Mouse (Mus musculus): ENCODE measurements at regions not wholly inside any gene's neighbourhood (a gene's known extent, or its start where the extent isn't known, plus 50 kb on each side); places are given as distances from the start of the nearest gene placed in this dataset.

GRCm38 (mm10) chr4:88969134-88969841, 89.3 kb upstream of the Ifne start:
- peaks cover 0 to 10% of the 10 kb centered on the region in 2 experiments for H3K4me1 ChIP-seq (replicated peaks; ENCODE audit: control insufficient read depth in 2 of 2, insufficient read depth in 2 of 2, low read length in 1 of 2)
- WGBS (ENCODE audit: insufficient replicate concordance), result 12% methylated on average over 6 of the region's 6 CpGs
- no peak overlapping the region for H3K27ac ChIP-seq
- H3K4me3 ChIP-seq (ENCODE audit: insufficient read depth in 1 of 2, low read depth in 2 of 2, low read length in 2 of 2), result no peak overlapping the region
- DNase-seq (ENCODE audit: low read depth in 3 of 3, low spot score in 3 of 3) (peak in 2 of 3 experiments; percentile 12 to 26), ATAC-seq (ENCODE audit: insufficient read depth) (peak; percentile 90)
- H3K27me3 ChIP-seq (ENCODE audit: control insufficient read depth, insufficient read depth, low read length), result no peaks in the 10 kb centered on the region
- H3K36me3 ChIP-seq (replicated peaks; ENCODE audit: control insufficient read depth, insufficient read depth, low read depth), result no peaks in the 10 kb centered on the region
- TF ChIP-seq CTCF (IDR thresholded peaks at IDR 0.05; ENCODE audit: low read depth), result no peak
- TF ChIP-seq EP300 (IDR thresholded peaks at IDR 0.05; ENCODE audit: low read depth), result peak; percentile 73
- no peak overlapping the region; the same call in 1 of the 2 replicates for H3K9ac ChIP-seq (replicated peaks)
- H3K4me2 ChIP-seq (ENCODE audit: low read depth), result peak overlapping the region; percentile 38
- H3K9me3 ChIP-seq (ENCODE audit: control insufficient read depth, low read length), result no peaks in the 10 kb centered on the region

DNA sequence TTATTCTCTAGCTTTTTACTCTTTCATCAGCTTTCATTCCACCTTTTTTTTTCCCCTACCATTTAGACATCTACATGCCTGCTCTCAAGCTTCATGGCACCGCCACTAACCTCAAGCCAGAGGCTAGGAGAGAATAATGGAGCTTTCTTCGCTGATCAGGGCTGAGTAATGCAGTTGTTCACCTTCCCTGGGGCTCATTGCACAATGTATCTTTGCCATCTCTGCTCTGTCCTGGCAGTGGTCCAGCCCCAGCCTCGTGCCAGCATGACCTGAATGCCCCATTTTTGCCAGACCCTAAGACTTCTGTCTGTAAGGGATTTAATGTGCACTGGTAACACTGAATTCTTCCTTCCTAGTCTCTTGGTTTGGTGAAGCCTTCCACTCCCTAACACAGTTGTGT, 79.6 kb upstream of the Ifne start:
- Histone ChIP-seq H3K4me1 (replicated peaks; ENCODE audit: control insufficient read depth in 2 of 2, insufficient read depth in 2 of 2, low read length in 1 of 2) (peaks cover 0 to 3% of the 10 kb centered on the region in 2 experiments; a peak in 1 of 4 replicates), H3K9me3 (ENCODE audit: control insufficient read depth, low read length) (no peaks in the 10 kb centered on the region), H3K27me3 (ENCODE audit: control insufficient read depth, insufficient read depth, low read length) (no peaks in the 10 kb centered on the region), H3K9ac (replicated peaks) (no peak overlapping the region), H3K4me3 (ENCODE audit: insufficient read depth in 1 of 2, low read depth in 2 of 2, low read length in 2 of 2) (no peak overlapping the region), H3K27ac (no peak overlapping the region), H3K4me2 (ENCODE audit: low read depth) (no peak overlapping the region), H3K36me3 (replicated peaks; ENCODE audit: control insufficient read depth, insufficient read depth, low read depth) (no peaks in the 10 kb centered on the region)
- DNase-seq (ENCODE audit: low read depth in 3 of 3, low spot score in 3 of 3), result no peak
- TF ChIP-seq CTCF (IDR thresholded peaks at IDR 0.05; ENCODE audit: low read depth) (no peak), EP300 (IDR thresholded peaks at IDR 0.05; ENCODE audit: low read depth) (no peak)
- 58% methylated on average over 3 of the region's 3 CpGs for WGBS (ENCODE audit: insufficient replicate concordance)
- ATAC-seq (ENCODE audit: insufficient read depth), result no peak

- Histone ChIP-seq H3K4me3 (ENCODE audit: insufficient read depth in 1 of 2, low read depth in 2 of 2, low read length in 2 of 2) (no peak overlapping the region), H3K36me3 (replicated peaks; ENCODE audit: control insufficient read depth, insufficient read depth, low read depth) (no peaks in the 10 kb centered on the region), H3K9me3 (ENCODE audit: control insufficient read depth, low read length) (no peaks in the 10 kb centered on the region), H3K4me2 (ENCODE audit: low read depth) (no peak overlapping the region), H3K27ac (no peak overlapping the region), H3K9ac (replicated peaks) (no peak overlapping the region), H3K27me3 (ENCODE audit: control insufficient read depth, insufficient read depth, low read length) (no peaks in the 10 kb centered on the region), H3K4me1 (replicated peaks; ENCODE audit: control insufficient read depth in 2 of 2, insufficient read depth in 2 of 2, low read length in 1 of 2) (peaks cover 0 to 3% of the 10 kb centered on the region in 2 experiments; a peak in 1 of 4 replicates)
- ATAC-seq (ENCODE audit: insufficient read depth), result no peak
- TF ChIP-seq EP300 (IDR thresholded peaks at IDR 0.05; ENCODE audit: low read depth), result no peak
- TF ChIP-seq CTCF (IDR thresholded peaks at IDR 0.05; ENCODE audit: low read depth), result no peak
- no peak for DNase-seq (ENCODE audit: low read depth in 3 of 3, low spot score in 3 of 3)
- WGBS (ENCODE audit: insufficient replicate concordance), result 23% methylated on average over 4 of the region's 4 CpGs
Measured at GRCm38 (mm10) chr4:88956605-88957004, 76.6 kb upstream of the Ifne start.

DNA sequence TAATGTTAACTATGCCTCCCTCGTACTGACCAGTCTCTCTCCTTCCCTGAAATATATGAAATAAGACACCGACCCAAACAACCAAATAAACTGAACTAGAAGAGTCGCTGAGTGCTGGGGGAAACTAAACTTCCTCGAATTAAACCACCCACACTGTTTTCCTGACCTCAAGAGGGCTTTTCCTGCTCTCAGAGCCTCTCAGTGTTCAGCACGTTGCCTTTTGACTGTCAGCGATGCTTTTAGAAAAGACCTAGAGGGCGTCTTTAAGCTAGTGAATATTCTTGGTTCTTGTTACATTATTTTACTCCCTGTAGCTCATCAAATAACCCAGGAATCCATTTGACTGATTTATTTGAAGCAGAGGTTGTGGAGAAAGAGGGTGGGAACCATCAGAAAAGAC, 76.2 kb upstream of the Ifne start:
- Histone ChIP-seq H3K27ac (no peak overlapping the region), H3K27me3 (ENCODE audit: control insufficient read depth, insufficient read depth, low read length) (no peaks in the 10 kb centered on the region), H3K4me2 (ENCODE audit: low read depth) (no peak overlapping the region), H3K9ac (replicated peaks) (no peak overlapping the region), H3K9me3 (ENCODE audit: control insufficient read depth, low read length) (no peaks in the 10 kb centered on the region), H3K4me3 (ENCODE audit: insufficient read depth in 1 of 2, low read depth in 2 of 2, low read length in 2 of 2) (no peak overlapping the region), H3K36me3 (replicated peaks; ENCODE audit: control insufficient read depth, insufficient read depth, low read depth) (no peaks in the 10 kb centered on the region), H3K4me1 (replicated peaks; ENCODE audit: control insufficient read depth in 2 of 2, insufficient read depth in 2 of 2, low read length in 1 of 2) (peaks cover 0 to 3% of the 10 kb centered on the region in 2 experiments; a peak in 1 of 4 replicates)
- DNase-seq (ENCODE audit: low read depth in 3 of 3, low spot score in 3 of 3), result no peak
- TF ChIP-seq CTCF (IDR thresholded peaks at IDR 0.05; ENCODE audit: low read depth) (no peak), EP300 (IDR thresholded peaks at IDR 0.05; ENCODE audit: low read depth) (no peak)
- WGBS (ENCODE audit: insufficient replicate concordance), result 10% methylated on average over 7 of the region's 7 CpGs
- ATAC-seq (ENCODE audit: insufficient read depth), result no peak

GRCm38 (mm10) chr4:88955571-88955970, 75.6 kb upstream of the Ifne start:
- Histone ChIP-seq H3K4me2 (ENCODE audit: low read depth) (no peak overlapping the region), H3K9ac (replicated peaks) (no peak overlapping the region), H3K4me1 (replicated peaks; ENCODE audit: control insufficient read depth in 2 of 2, insufficient read depth in 2 of 2, low read length in 1 of 2) (peaks cover 0 to 3% of the 10 kb centered on the region in 2 experiments; a peak in 1 of 4 replicates), H3K27ac (no peak overlapping the region), H3K4me3 (ENCODE audit: insufficient read depth in 1 of 2, low read depth in 2 of 2, low read length in 2 of 2) (no peak overlapping the region), H3K36me3 (replicated peaks; ENCODE audit: control insufficient read depth, insufficient read depth, low read depth) (no peaks in the 10 kb centered on the region), H3K27me3 (ENCODE audit: control insufficient read depth, insufficient read depth, low read length) (no peaks in the 10 kb centered on the region), H3K9me3 (ENCODE audit: control insufficient read depth, low read length) (no peaks in the 10 kb centered on the region)
- ATAC-seq (ENCODE audit: insufficient read depth) (no peak), DNase-seq (ENCODE audit: low read depth in 3 of 3, low spot score in 3 of 3) (no peak)
- TF ChIP-seq EP300 (IDR thresholded peaks at IDR 0.05; ENCODE audit: low read depth) (no peak), CTCF (IDR thresholded peaks at IDR 0.05; ENCODE audit: low read depth) (no peak)
- 66% methylated on average over 7 of the region's 7 CpGs for WGBS (ENCODE audit: insufficient replicate concordance)
